Mouse (Mus musculus) liver, embryonic 12.5 days (tissue): Measurements from ENCODE around the gene Ddx54. TPM values are rescaled to one million over a fixed set of nuclear protein-coding genes. Genes with fewer than 3 reads are reported as not detected.

Experiments used
- ATAC-seq: fragments of 200-750 bp; cut with Nextera tagmentation; 2 replicates; pipeline ENCODE4 v1.8.0; 2017; ENCODE audit warnings: moderate number of reproducible peaks, mild to moderate bottlenecking, moderate library complexity
- H3K27ac ChIP-seq: fragments of 300-500 bp; sonication (generic); 2 replicates; pipeline ENCODE4 v1.5.1; 2016; ENCODE audit warnings: mild to moderate bottlenecking
- H3K27me3 ChIP-seq: fragments of 300-500 bp; sonication (generic); replicated peaks from 2 replicates; pipeline ENCODE4 v1.6.1; 2016; ENCODE audit warnings: mild to moderate bottlenecking, moderate library complexity
- H3K36me3 ChIP-seq: fragments of 300-500 bp; sonication (generic); 2 replicates; pipeline ENCODE4 v1.6.1; 2016; ENCODE audit warnings: mild to moderate bottlenecking, moderate library complexity
- H3K4me1 ChIP-seq: fragments of 300-500 bp; sonication (generic); 2 replicates; pipeline ENCODE4 v1.6.1; 2016
- H3K4me2 ChIP-seq: fragments of 300-500 bp; sonication (generic); 2 replicates; pipeline ENCODE4 v1.6.1; 2016; ENCODE audit warnings: mild to moderate bottlenecking, moderate library complexity
- H3K4me3 ChIP-seq: fragments of 300-500 bp; sonication (generic); 2 replicates; pipeline ENCODE4 v1.5.1; 2016; ENCODE audit warnings: mild to moderate bottlenecking, moderate library complexity
- H3K9ac ChIP-seq: fragments of 300-500 bp; sonication (generic); 2 replicates; pipeline ENCODE4 v1.6.1; 2016; ENCODE audit warnings: mild to moderate bottlenecking, moderate library complexity
- H3K9me3 ChIP-seq: fragments of 300-500 bp; sonication (generic); replicated peaks from 2 replicates; pipeline ENCODE4 v1.6.1; 2016; ENCODE audit warnings: mild to moderate bottlenecking, moderate library complexity
- WGBS: fragments of 180-500 bp; shearing (Covaris S2); methylation state at CpG from one replicate; pipeline ENCODE4 v1.1.7; 2016; ENCODE audit not compliant: insufficient replicate concordance; 5-methylcytosine and 5-hydroxymethylcytosine counted together
- polyA plus RNA-seq: library from polyadenylated mRNA; unstranded; fragments of >200 nt; fragmentation: Nextera tagmentation; extraction: Ambion mirVana; gene quantifications from 2 replicates; pipeline ENCODE4 v1.2.1, GENCODE M21; 2016

The Ddx54 gene
- 35.0 and 36.3 TPM in 2 replicates for polyA plus RNA-seq

DNA sequence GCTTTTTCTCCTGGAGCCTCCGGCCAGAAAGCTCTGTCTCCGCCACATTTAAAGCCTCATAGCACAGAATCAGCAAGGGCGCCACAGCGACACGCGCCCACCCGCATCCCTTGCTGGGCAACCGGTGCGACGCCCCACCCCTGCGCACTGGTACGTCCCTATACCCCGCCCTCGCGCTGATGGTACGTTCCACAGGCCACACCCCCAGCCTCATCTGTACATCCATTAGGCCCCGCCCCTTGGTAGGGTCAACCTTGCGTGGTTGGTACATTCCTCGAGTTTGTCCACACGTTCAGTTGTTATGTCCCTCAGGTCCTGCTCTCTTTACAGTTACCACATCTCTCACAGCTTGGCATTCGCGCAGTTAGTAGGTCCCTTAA lies at the start of gene Ddx54, which contains the start of gene Rita1:
Gene Ddx54, plus strand, starts transcription at position 298 of the 380 bp plus-strand sequence.
Gene Rita1, minus strand, starts transcription at position 148 of the 380 bp plus-strand sequence.
- peak; percentile 78 for ATAC-seq
- WGBS, result 1% methylated on average over 22 of the region's 22 CpGs
- 0 out of 2 replicates have a peak, but pooled peaks cover 5% of the 10 kb centered on the region for H3K9me3 ChIP-seq

DNA sequence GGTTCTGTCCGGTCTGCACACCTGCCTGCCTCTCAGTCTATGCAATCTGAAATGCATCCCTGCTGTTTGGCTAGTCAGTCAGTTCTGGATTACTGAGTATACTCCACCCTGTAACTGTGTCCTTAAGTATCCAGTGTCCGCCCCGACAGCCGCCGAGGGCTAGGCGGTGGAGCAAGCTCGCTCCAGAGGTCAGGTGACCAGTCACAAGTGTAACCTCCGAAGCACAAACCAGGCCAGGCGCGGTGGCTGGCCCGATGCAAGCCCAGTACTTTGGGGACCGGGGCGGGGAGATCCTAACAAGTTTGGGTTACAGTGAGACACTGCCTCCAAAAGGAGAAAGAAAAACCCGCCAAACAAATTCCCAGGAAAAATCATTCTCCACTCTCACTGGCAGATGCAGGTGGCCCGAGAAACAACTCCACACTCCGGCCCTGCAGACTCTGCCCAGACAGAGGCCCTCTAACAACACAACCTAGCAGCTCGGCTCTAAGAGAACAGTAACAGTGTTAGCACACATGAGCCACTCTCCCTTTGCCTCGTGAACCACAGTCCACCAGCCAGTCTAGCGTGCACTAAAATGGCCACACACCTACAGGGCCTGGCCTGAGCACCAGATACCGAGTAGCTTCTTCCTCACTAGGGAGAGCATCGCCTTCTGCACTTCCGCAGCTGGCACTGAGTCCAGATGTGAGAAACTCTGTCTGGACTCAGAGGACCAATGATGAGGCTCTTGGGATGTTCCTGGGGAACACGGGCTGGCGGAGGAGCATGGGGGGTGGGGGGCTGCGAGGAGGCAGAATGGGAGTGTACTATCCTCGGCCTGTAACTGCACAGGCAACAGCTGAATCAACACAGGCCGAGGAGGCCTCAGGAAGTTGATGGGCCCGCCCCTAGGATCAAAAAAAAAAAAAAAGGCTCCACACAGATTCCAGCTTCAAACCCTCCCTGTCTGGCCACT lies 49.3 kb upstream of the Ddx54 start:
- H3K27ac ChIP-seq, result peak overlapping the region; percentile 70
- H3K4me3 ChIP-seq, result no peak overlapping the region
- H3K36me3 ChIP-seq, result peaks cover 35% of the 10 kb centered on the region
- peaks cover 96% of the 10 kb centered on the region for H3K4me1 ChIP-seq
- no peaks in the 10 kb centered on the region for H3K27me3 ChIP-seq
- no peaks in the 10 kb centered on the region for H3K9me3 ChIP-seq
- no peak overlapping the region; the same call in 1 of the 2 replicates for H3K4me2 ChIP-seq
- WGBS, result 58% methylated on average over 28 of the region's 28 CpGs
- peak overlapping the region; percentile 46; the same call in 1 of the 2 replicates for H3K9ac ChIP-seq
- ATAC-seq, result no peak; the same call in 1 of the 2 replicates

More for the DNA sequence above, at the start of gene Ddx54, which contains the start of gene Rita1:
- Histone ChIP-seq H3K4me2 (peak within 1 kb of the TSS; percentile 96), H3K27me3 (no peaks in the 10 kb centered on the region), H3K4me3 (peak within 1 kb of the TSS; percentile 80), H3K27ac (peak within 1 kb of the TSS; percentile 81), H3K4me1 (peaks cover 29% of the 10 kb centered on the region), H3K36me3 (peaks cover 51% of the 10 kb centered on the region), H3K9ac (peak within 1 kb of the TSS; percentile 75)

DNA sequence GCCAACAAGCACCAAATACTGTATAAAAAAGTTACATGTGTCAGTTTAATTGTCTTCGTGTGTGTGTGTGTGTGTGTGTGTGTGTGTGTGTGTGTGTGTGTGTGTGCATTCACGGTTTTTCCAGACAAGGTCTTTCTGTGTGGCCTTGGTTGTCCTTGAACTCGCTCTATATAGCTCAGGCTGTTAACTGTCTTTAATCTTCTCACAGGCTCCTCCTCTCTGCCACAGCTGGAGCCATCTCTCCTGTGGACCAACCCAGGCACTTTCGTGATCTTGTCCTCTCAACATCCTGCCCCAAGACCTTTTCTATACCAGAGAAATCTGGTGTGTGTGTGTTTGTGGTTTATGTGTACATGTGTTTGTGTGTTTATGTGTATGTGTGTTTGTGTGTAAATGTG lies 48.6 kb upstream of the Ddx54 start:
- Histone ChIP-seq H3K9me3 (no peaks in the 10 kb centered on the region), H3K36me3 (peaks cover 33% of the 10 kb centered on the region), H3K4me2 (no peak overlapping the region; the same call in 1 of the 2 replicates), H3K27me3 (no peaks in the 10 kb centered on the region), H3K4me1 (peaks cover 96% of the 10 kb centered on the region), H3K4me3 (no peak overlapping the region), H3K27ac (peak overlapping the region; percentile 70), H3K9ac (no peak overlapping the region)
- ATAC-seq, result no peak
- 37% methylated on average over 4 of the region's 4 CpGs for WGBS

DNA sequence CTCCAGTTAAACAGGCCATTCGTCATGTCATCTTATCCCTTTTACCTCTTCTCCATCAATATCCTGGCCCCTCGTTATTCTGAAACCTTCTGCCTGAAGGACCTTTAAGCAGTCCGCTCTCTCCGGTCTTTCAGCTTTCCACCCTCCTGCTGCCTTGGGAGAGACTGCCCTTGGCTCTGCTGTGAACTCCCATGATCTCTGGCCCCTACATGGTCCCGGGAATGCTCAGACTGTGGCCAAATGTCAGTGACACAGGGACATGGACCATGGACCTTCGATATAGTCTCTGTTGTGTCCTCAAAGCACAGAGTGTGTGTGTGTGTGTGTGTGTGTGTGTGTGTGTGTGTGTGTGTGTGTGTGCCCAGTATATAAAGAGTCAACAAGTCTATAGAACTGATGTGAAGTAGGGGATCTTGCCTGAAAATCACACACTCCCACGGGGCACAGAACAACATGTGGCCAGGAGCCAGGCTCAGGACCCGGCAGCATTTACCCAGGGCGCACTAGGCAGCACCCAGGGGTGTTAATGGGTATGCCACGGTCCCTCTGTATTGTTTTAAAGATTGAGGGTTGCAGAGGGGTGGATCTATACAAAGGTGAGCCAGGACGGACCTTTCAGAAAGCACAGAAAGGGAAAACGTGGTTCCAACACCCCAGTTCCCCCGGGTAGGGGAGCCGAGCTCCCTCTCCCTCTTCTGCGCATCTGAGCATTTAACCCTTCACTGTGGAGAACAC lies 47.2 kb upstream of the Ddx54 start:
- ATAC-seq, result no peak
- Histone ChIP-seq H3K27me3 (no peaks in the 10 kb centered on the region), H3K9me3 (no peaks in the 10 kb centered on the region), H3K4me2 (no peak overlapping the region), H3K4me3 (no peak overlapping the region), H3K4me1 (peaks cover 96% of the 10 kb centered on the region), H3K27ac (peak overlapping the region; percentile 49), H3K9ac (no peak overlapping the region), H3K36me3 (peaks cover 36% of the 10 kb centered on the region)
- WGBS, result 73% methylated on average over 15 of the region's 15 CpGs

DNA sequence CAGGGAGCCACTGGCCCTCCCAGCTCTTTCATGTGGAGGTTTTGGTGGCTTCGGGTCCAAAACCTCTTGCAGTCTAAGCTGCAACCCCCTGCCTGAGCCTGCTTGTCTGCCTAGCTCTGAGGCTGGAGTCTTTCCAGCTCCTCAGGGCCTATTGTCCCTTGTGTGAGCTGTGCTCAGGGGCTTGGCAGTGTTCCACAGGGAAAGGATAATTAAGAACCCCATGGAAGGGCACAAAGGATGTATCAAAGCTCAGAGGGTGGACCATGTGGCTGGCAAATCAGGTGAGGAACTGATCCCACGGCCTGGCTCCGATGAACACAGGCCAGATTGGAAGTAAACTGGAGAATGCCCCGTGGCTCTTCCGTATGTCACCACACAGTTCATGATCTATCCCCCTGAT lies 46.4 kb upstream of the Ddx54 start:
- H3K9me3 ChIP-seq, result no peaks in the 10 kb centered on the region
- no peak for ATAC-seq
- no peak overlapping the region for H3K9ac ChIP-seq

DNA sequence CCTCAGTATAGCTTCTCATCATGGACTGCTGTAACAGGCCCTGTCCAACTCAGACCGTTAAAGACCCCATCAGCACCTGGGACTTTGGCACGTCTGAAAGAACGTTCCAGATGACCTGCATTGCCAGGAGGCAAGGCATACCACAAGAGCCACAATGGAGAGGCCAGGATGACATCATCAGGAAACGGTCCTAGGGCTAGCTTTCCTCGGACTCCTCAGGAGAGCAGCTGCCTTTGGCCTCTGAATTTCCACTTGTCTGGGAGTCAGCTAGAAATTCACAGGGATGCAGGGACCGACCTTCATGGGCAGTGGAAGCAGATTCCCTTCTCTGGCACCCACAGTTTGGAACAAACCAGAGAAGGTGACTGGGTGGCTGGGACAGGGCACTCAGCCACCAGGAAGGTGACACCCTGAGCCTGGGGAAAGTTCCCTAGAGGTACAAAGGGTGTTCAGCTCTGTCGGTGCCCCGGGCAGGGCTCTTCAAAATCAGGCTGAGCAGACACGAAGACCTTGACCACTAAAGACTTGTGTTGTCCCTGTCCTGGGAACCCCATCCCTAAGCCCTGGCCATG lies 45.8 kb upstream of the Ddx54 start:
- H3K4me2 ChIP-seq, result no peak overlapping the region
- 59% methylated on average over 9 of the region's 9 CpGs for WGBS

More for the DNA sequence above, 46.4 kb upstream of the Ddx54 start:
- H3K4me1 ChIP-seq, result peaks cover 96% of the 10 kb centered on the region
- 86% methylated on average over 5 of the region's 5 CpGs for WGBS
- H3K4me3 ChIP-seq, result no peak overlapping the region
- H3K36me3 ChIP-seq, result peaks cover 43% of the 10 kb centered on the region
- H3K27me3 ChIP-seq, result no peaks in the 10 kb centered on the region
- H3K4me2 ChIP-seq, result no peak overlapping the region
- H3K27ac ChIP-seq, result peak overlapping the region; percentile 49

DNA sequence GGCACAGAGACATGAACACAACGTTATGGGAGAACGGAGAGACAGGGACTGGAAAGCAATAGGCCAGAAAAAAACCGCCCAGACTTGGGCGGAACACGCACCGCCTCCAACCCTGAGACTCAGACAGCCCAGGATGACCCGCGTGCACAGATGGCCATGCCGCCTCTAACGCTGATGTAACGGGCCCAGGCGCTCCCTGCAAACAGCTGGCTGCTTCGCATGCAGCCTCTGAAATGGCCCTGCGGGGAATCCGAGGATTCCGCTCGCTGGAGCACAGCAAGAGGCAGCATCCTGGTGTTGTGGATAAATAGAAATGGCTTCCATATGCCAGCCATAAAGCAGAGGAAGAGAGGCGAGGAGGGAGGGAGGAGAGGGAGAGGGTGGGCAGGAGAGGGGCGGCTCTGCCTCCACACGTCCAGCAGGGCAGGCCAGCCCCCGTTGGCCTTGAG lies 45.3 kb upstream of the Ddx54 start:
- H3K36me3 ChIP-seq, result peaks cover 47% of the 10 kb centered on the region
- no peak overlapping the region for H3K9ac ChIP-seq
- no peak overlapping the region for H3K4me3 ChIP-seq
- H3K27ac ChIP-seq, result no peak overlapping the region
- no peak for ATAC-seq
- no peaks in the 10 kb centered on the region for H3K27me3 ChIP-seq
- H3K4me1 ChIP-seq, result peaks cover 97% of the 10 kb centered on the region
- H3K9me3 ChIP-seq, result no peaks in the 10 kb centered on the region
- no peak overlapping the region for H3K4me2 ChIP-seq
- 71% methylated on average over 21 of the region's 21 CpGs for WGBS

More for the DNA sequence above, 45.8 kb upstream of the Ddx54 start:
- Histone ChIP-seq H3K9me3 (no peaks in the 10 kb centered on the region), H3K4me3 (no peak overlapping the region), H3K27ac (0 out of 2 replicates have a peak overlapping the region, but pooled peaks have one; percentile 17), H3K4me1 (peaks cover 98% of the 10 kb centered on the region), H3K36me3 (peaks cover 47% of the 10 kb centered on the region), H3K27me3 (no peaks in the 10 kb centered on the region), H3K9ac (no peak overlapping the region)
- ATAC-seq, result no peak

DNA sequence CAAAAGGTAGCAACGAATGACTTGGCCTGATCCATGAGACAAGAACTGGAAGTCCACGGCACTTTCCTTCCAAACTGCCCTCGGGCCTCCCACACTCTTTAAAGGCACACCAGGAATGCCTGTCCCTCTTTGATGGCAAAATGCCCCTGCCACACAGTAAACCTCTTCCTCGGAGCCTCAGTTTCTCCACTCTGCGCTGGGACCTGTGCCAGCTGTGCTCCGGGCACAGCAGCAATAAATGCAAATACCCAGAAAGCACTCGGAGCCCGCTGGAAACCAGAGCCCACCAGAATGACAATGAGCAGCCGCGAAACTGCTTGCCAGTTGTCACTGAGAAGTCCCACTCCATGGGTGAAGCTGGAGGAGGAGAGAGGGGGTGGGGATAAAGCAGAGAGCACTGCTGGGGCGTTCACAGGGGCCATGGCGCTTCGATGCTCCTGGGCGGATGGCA lies 44.8 kb upstream of the Ddx54 start:
- Histone ChIP-seq H3K4me1 (peaks cover 94% of the 10 kb centered on the region), H3K4me3 (no peak overlapping the region), H3K9ac (no peak overlapping the region), H3K27me3 (no peaks in the 10 kb centered on the region), H3K4me2 (no peak overlapping the region), H3K27ac (no peak overlapping the region), H3K36me3 (peaks cover 50% of the 10 kb centered on the region), H3K9me3 (no peaks in the 10 kb centered on the region)
- ATAC-seq, result no peak
- 84% methylated on average over 14 of the region's 14 CpGs for WGBS

DNA sequence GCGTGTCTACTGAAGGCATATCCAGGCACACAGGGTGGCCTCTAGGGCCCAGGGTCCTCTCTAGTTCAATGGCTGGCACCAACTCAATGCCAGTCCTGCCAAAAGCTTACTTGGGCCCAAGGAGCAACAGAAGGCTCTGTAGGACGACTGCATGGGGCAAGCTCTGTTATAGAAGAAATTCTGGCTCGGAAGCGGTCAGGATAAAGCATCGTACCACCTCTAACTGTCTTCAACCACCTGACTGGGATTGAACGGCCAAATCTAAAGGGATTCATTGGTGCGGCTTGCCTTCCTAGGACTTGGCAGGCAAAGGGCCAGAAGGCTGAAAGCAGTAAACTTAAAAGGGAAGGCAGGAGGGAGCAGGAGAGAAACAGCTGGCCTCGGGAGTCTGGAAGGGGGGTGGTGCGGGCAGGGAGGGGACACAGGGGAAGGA lies 44.2 kb upstream of the Ddx54 start:
- Histone ChIP-seq H3K4me1 (peaks cover 89% of the 10 kb centered on the region), H3K27me3 (no peaks in the 10 kb centered on the region), H3K27ac (no peak overlapping the region), H3K4me3 (no peak overlapping the region), H3K4me2 (no peak overlapping the region), H3K9ac (no peak overlapping the region), H3K9me3 (no peaks in the 10 kb centered on the region), H3K36me3 (peaks cover 55% of the 10 kb centered on the region)
- ATAC-seq, result no peak
- 79% methylated on average over 9 of the region's 9 CpGs for WGBS

DNA sequence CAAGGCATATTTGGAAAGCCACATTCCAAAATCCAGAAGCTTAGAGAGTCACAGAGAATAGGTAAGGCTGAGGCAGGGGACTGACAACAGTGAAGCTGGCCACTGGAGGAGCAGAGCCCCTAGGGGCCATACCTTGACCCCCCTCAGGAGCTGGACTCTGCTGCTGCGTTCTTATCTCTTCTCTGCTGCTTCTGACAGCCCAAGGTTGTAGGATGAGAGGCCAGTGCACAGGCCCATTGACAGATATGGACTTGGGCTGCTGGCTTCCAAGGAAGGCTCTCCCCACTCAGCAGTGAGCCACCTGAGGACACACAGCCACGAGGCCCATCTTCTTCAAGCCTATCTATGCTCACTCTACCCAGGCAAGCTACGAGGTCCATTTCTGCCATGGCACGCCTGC lies 43.6 kb upstream of the Ddx54 start:
- 0 out of 2 replicates have a peak, but pooled peaks have one; percentile 13 for ATAC-seq
- no peak overlapping the region for H3K4me3 ChIP-seq
- no peaks in the 10 kb centered on the region for H3K9me3 ChIP-seq
- no peak overlapping the region for H3K9ac ChIP-seq
- H3K4me1 ChIP-seq, result peaks cover 89% of the 10 kb centered on the region
- WGBS, result 54% methylated on average over 4 of the region's 4 CpGs
- peaks cover 61% of the 10 kb centered on the region for H3K36me3 ChIP-seq
- H3K4me2 ChIP-seq, result no peak overlapping the region
- no peaks in the 10 kb centered on the region for H3K27me3 ChIP-seq
- H3K27ac ChIP-seq, result no peak overlapping the region

DNA sequence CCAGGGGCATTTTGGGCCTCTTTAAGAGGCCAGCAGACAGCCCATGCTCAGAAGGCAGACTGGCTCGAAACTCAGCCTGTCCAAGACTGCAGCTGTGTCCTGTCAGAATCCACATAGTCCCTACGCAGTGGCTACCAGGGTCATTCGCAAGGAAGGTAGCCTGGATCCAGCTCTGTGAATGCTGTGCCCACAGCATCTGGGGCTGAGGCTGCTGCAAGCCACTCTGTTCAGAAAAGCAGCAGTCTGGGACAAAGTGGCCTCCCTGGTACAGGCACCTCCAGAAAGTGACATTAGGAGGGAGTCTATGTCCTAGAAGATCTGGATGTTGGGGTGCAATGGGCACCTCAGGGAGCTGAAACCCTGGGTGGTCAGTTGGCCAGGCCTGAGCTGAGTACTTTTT lies 42.7 kb upstream of the Ddx54 start:
- H3K27ac ChIP-seq, result peak overlapping the region; percentile 3; the same call in 1 of the 2 replicates
- 90% methylated on average over 3 of the region's 3 CpGs for WGBS
- H3K27me3 ChIP-seq, result no peaks in the 10 kb centered on the region

More for the DNA sequence above, 42.7 kb upstream of the Ddx54 start:
- ATAC-seq, result no peak
- H3K9ac ChIP-seq, result no peak overlapping the region; the same call in 1 of the 2 replicates
- H3K4me3 ChIP-seq, result no peak overlapping the region
- no peaks in the 10 kb centered on the region for H3K9me3 ChIP-seq
- peaks cover 88% of the 10 kb centered on the region for H3K4me1 ChIP-seq
- H3K4me2 ChIP-seq, result no peak overlapping the region
- H3K36me3 ChIP-seq, result peaks cover 69% of the 10 kb centered on the region
